Mouse (Mus musculus): ENCODE measurements around the gene Gpr174. TPM values are rescaled to one million over a fixed set of nuclear protein-coding genes. Genes with fewer than 3 reads are reported as not detected.
A peak's percentile ranks its signal among the peaks of the same experiment; 100 is the strongest.
"Not testable (repeated sequence)": the region's sequence is repeated elsewhere in the genome, so short reads cannot be mapped to it uniquely, and the experiment has no call there.

Gpr174 gene
- polyA plus RNA-seq (2017; shearing (Covaris generic)): 10 to 100 TPM; 87.1 to 91.7 TPM

- ATAC-seq: peak; percentile 50
These were observed at the start of gene Gpr174 for GRCm38 (mm10) chrX:107255486-107256227. Gene Gpr174 (plus strand): TSS chrX:107255878.

- ATAC-seq: peak; percentile 92
These were observed 38.0 kb upstream of the Gpr174 start for GRCm38 (mm10) chrX:107217577-107218090.

GRCm38 (mm10) chrX:107224846-107225245 lies 30.8 kb upstream of the Gpr174 start:
- ATAC-seq: peak; percentile 86

- peak; percentile 50 for ATAC-seq
These were observed 24.5 kb upstream of the Gpr174 start for GRCm38 (mm10) chrX:107231214-107231613.

GRCm38 (mm10) chrX:107234655-107235054 lies 21.0 kb upstream of the Gpr174 start:
- peak; percentile 68 for ATAC-seq

GRCm38 (mm10) chrX:107236461-107236860 lies 19.2 kb upstream of the Gpr174 start:
- peak; percentile 89 for ATAC-seq

GRCm38 (mm10) chrX:107250390-107250789 lies 5.3 kb upstream of the Gpr174 start:
- ATAC-seq: peak; percentile 81

GRCm38 (mm10) chrX:107264619-107265018 lies 8.9 kb downstream of the Gpr174 start:
- no peak for ATAC-seq

GRCm38 (mm10) chrX:107277606-107278005 lies 21.9 kb downstream of the Gpr174 start:
- peak; percentile 82 for ATAC-seq

GRCm38 (mm10) chrX:107284211-107284610 lies 28.5 kb downstream of the Gpr174 start:
- peak; percentile 48 for ATAC-seq

- not testable (repeated sequence) for ATAC-seq
These were observed 42.2 kb downstream of the Gpr174 start for GRCm38 (mm10) chrX:107297861-107298260.

- ATAC-seq: no peak
These were observed 43.1 kb downstream of the Gpr174 start for GRCm38 (mm10) chrX:107298761-107299160.

GRCm38 (mm10) chrX:107306492-107306891 lies 50.8 kb downstream of the Gpr174 start:
- ATAC-seq: no peak

- ATAC-seq: no peak
These were observed 56.9 kb downstream of the Gpr174 start for GRCm38 (mm10) chrX:107312533-107312932.

- ATAC-seq: peak; percentile 84
These were observed 70.2 kb downstream of the Gpr174 start for GRCm38 (mm10) chrX:107325697-107326381.

- no peak for ATAC-seq
These were observed 74.2 kb downstream of the Gpr174 start for GRCm38 (mm10) chrX:107329849-107330248.

- no peak for ATAC-seq
These were observed 80.9 kb downstream of the Gpr174 start for GRCm38 (mm10) chrX:107336609-107337008.

- peak; percentile 74 for ATAC-seq
These were observed 86.3 kb downstream of the Gpr174 start for GRCm38 (mm10) chrX:107341980-107342379.

Other genes with a start within 250 kb of the Gpr174 start
- gene P2ry10, start 167.4 kb upstream of the Gpr174 start, polyA plus RNA-seq (2017; shearing (Covaris generic)): 100 to 1,000 TPM; 100 to 114 TPM
- gene P2ry10b, start 107.0 kb upstream of the Gpr174 start, polyA plus RNA-seq (2017; shearing (Covaris generic)): 1 to 10 TPM; 6.1 to 7.2 TPM
- 100 to 1,000 TPM; 116 to 131 TPM for gene Itm2a, start 147.5 kb downstream of the Gpr174 start, polyA plus RNA-seq (2017; shearing (Covaris generic))

Measured in CD4-positive, CD25-positive, alpha-beta regulatory T cell, adult 4 months (primary cell).